30 mouse cellular contexts compared by ENCODE assay signal in the genomic region with DNA sequence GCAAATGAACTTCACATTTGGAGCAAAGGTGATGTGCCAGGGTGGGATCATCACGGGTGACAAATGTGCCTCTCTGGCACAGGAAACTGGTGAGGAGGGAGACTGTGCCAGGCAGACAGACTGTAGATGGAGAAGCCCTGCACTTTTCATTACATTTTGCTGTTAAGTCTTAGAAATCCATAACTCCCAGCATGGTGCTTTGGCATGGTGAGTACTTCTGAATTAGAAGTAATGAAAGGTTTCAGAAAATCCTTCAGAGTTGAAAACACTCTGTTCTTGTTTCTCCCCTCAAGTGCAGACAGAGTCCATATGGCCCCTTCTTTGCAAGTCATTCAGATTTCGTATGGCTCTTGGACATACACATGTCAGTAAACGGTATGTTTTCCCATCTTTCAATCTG.
A peak's percentile ranks its signal among the peaks of the same experiment; 100 is the strongest.
DNase-seq lines count a peak whose midpoint lies in the region; ATAC-seq and TF ChIP-seq lines count a peak whose summit lies in the region.
"Had no signal": no experiment of that assay in that cellular context is flagged by ENCODE, and none has a peak within 500 bp of the region (broad histone marks: within the 10 kb centered on the region; RNA-seq: fewer than 3 reads in every experiment).

No protein-coding gene starts in this region.

- H3K4me1 ChIP-seq in hindbrain, postnatal 0 days (ENCODE audit: insufficient read depth, low read length) = no peaks in the 10 kb centered on the region
- H3K4me1 ChIP-seq in hindbrain, embryonic 10.5 days (replicated peaks) = no peaks in the 10 kb centered on the region
- H3K4me1 ChIP-seq: embryonic facial prominence, embryonic 13.5 days; heart, embryonic 13.5 days; hindbrain, embryonic 12.5 days; limb, embryonic 12.5 days; liver, embryonic 15.5 days; midbrain, embryonic 10.5 days; neural tube, embryonic 12.5 days had no signal

- H3K9me3 ChIP-seq in hindbrain, postnatal 0 days (ENCODE audit: low read length) = no peaks in the 10 kb centered on the region
- no peaks in the 10 kb centered on the region for H3K9me3 ChIP-seq in hindbrain, embryonic 10.5 days
- H3K9me3 ChIP-seq: embryonic facial prominence, embryonic 13.5 days; G1E; heart, embryonic 13.5 days; hindbrain, embryonic 12.5 days; limb, embryonic 12.5 days; liver, embryonic 15.5 days; midbrain, embryonic 10.5 days; neural tube, embryonic 12.5 days had no signal

- H3K27me3 ChIP-seq in hindbrain, postnatal 0 days (ENCODE audit: insufficient read depth, low read length) = no peaks in the 10 kb centered on the region
- H3K27me3 ChIP-seq in hindbrain, embryonic 10.5 days (ENCODE audit: insufficient read depth, poor library complexity, severe bottlenecking) = no peaks in the 10 kb centered on the region
- H3K27me3 ChIP-seq: embryonic facial prominence, embryonic 13.5 days; heart, embryonic 13.5 days; hindbrain, embryonic 12.5 days; limb, embryonic 12.5 days; liver, embryonic 15.5 days; neural tube, embryonic 12.5 days; Patski had no signal

- TF ChIP-seq CTCF in hindbrain, postnatal 0 days (IDR thresholded peaks at IDR 0.05; ENCODE audit: low read depth) = no peak

- WGBS in hindbrain, postnatal 0 days = 50% methylated on average over 3 of the region's 3 CpGs
- 82% methylated on average over 3 of the region's 3 CpGs for WGBS in hindbrain, embryonic 10.5 days

- peak; percentile 2 for DNase-seq in cerebellum, adult 11-12 months
- DNase-seq in cerebellum, adult 11 months = no peak
- peak; percentile 64 for DNase-seq in hindbrain, postnatal 0 days (ENCODE audit: low spot score)
- no peak for DNase-seq in hindbrain, embryonic 10.5 days (ENCODE audit: low spot score)
- peak; percentile 3 for DNase-seq in cerebellum, adult 8-10 months
- DNase-seq in cerebellum, postnatal 25 days = peak; percentile 32 to 34
- DNase-seq in urinary bladder, postnatal 25 days (ENCODE audit: low spot score) = no peak
- DNase-seq in thymus, adult 18-20 months = no peak
- DNase-seq: adrenal gland, postnatal 10 days; gastrocnemius, postnatal 10 days; heart, postnatal 14 days; kidney, adult 11 months; kidney, postnatal 14 days; layer of hippocampus, adult 9-11 months; lung, embryonic 14.5 days; lung, postnatal 14 days; right cerebral cortex, adult 18-20 months; spleen, adult 18-20 months had no signal

- H3K4me2 ChIP-seq in hindbrain, postnatal 0 days (ENCODE audit: low read depth, low read length) = no peak overlapping the region
- H3K4me2 ChIP-seq: embryonic facial prominence, embryonic 13.5 days; heart, embryonic 13.5 days; hindbrain, embryonic 12.5 days; limb, embryonic 12.5 days; liver, embryonic 15.5 days; lung, embryonic 14.5 days; neural tube, embryonic 12.5 days had no signal

- ATAC-seq in hindbrain, postnatal 0 days = peak; percentile 51; the same call in 1 of the 2 replicates
- ATAC-seq: midbrain, embryonic 16.5 days; Patski had no signal

- no peaks in the 10 kb centered on the region for H3K36me3 ChIP-seq in hindbrain, postnatal 0 days (ENCODE audit: insufficient read depth, low read length)
- no peaks in the 10 kb centered on the region for H3K36me3 ChIP-seq in hindbrain, embryonic 10.5 days
- H3K36me3 ChIP-seq: embryonic facial prominence, embryonic 13.5 days; G1E; heart, embryonic 13.5 days; hindbrain, embryonic 12.5 days; limb, embryonic 12.5 days; liver, embryonic 15.5 days; midbrain, embryonic 10.5 days; neural tube, embryonic 12.5 days had no signal

- no peak overlapping the region for H3K4me3 ChIP-seq in hindbrain, postnatal 0 days (ENCODE audit: low read length)
- no peak overlapping the region for H3K4me3 ChIP-seq in hindbrain, embryonic 10.5 days
- H3K4me3 ChIP-seq: embryonic facial prominence, embryonic 13.5 days; heart, embryonic 13.5 days; hindbrain, embryonic 12.5 days; limb, embryonic 12.5 days; liver, embryonic 15.5 days; midbrain, embryonic 10.5 days; myocyte; neural tube, embryonic 12.5 days had no signal

- no peak overlapping the region for H3K9ac ChIP-seq in hindbrain, postnatal 0 days (replicated peaks; ENCODE audit: low read length)
- H3K9ac ChIP-seq: embryonic facial prominence, embryonic 13.5 days; heart, embryonic 13.5 days; hindbrain, embryonic 12.5 days; limb, embryonic 12.5 days; liver, embryonic 15.5 days; lung, embryonic 14.5 days; neural tube, embryonic 12.5 days had no signal

- no peak overlapping the region for H3K27ac ChIP-seq in hindbrain, postnatal 0 days
- no peak overlapping the region for H3K27ac ChIP-seq in hindbrain, embryonic 10.5 days
- H3K27ac ChIP-seq: embryonic facial prominence, embryonic 13.5 days; heart, embryonic 13.5 days; hindbrain, embryonic 12.5 days; limb, embryonic 12.5 days; liver, embryonic 15.5 days; midbrain, embryonic 10.5 days; neural tube, embryonic 12.5 days; stomach, postnatal 0 days had no signal

Comparison
In these comparisons a context has a peak if more than half of its experiments do, and no peak if none do; other contexts are left out.
1. DNase-seq: peak in cerebellum, adult 11-12 months (single experiment), hindbrain, postnatal 0 days (single experiment), cerebellum, adult 8-10 months (single experiment) and cerebellum, postnatal 25 days (2 of 2); none in cerebellum, adult 11 months (single experiment), hindbrain, embryonic 10.5 days (single experiment), urinary bladder, postnatal 25 days (single experiment) and thymus, adult 18-20 months (0 of 2).